Mouse (Mus musculus) spleen, postnatal 14 days (tissue): ENCODE measurements around the gene Mmp14.

Experiments used
- DNase-seq, 2 experiments: peaks; one replicate each; pipeline ENCODE4 v3.0.0; 2021 to 2022; ENCODE audit warnings: low spot score in 2 of 2

The Mmp14 gene

GRCm38 (mm10) chr14:54413877-54414700 lies 17.3 kb upstream of the Mmp14 start:
- no peak for DNase-seq

- no peak for DNase-seq
Measured at GRCm38 (mm10) chr14:54415241-54416020, 16.0 kb upstream of the Mmp14 start.

- DNase-seq = no peak
Measured at GRCm38 (mm10) chr14:54416229-54416775, 15.1 kb upstream of the Mmp14 start.

GRCm38 (mm10) chr14:54416830-54417229 lies 14.6 kb upstream of the Mmp14 start:
- no peak for DNase-seq

- peak in 1 of 2 experiments; percentile 26 for DNase-seq
Measured at GRCm38 (mm10) chr14:54417623-54418081, 13.8 kb upstream of the Mmp14 start, which contains the start of gene Slc7a7. Gene Slc7a7, minus strand, starts transcription at chr14:54417780.

GRCm38 (mm10) chr14:54421014-54421413 lies 10.4 kb upstream of the Mmp14 start:
- DNase-seq = no peak

- no peak for DNase-seq
Measured at GRCm38 (mm10) chr14:54423406-54423805, 8.0 kb upstream of the Mmp14 start.

GRCm38 (mm10) chr14:54424634-54425033 lies 6.8 kb upstream of the Mmp14 start:
- no peak for DNase-seq

GRCm38 (mm10) chr14:54425540-54425939 lies 5.9 kb upstream of the Mmp14 start:
- no peak for DNase-seq

- no peak for DNase-seq
Measured at GRCm38 (mm10) chr14:54426003-54426688, 5.3 kb upstream of the Mmp14 start.

GRCm38 (mm10) chr14:54426689-54427398 lies 4.6 kb upstream of the Mmp14 start, which contains the start of gene Mrpl52:
Gene Mrpl52, plus strand, starts transcription at chr14:54426909.
- DNase-seq = peak; percentile 74 to 79

GRCm38 (mm10) chr14:54427696-54428095 lies 3.7 kb upstream of the Mmp14 start:
- no peak for DNase-seq

- no peak for DNase-seq
Measured at GRCm38 (mm10) chr14:54428421-54428820, 3.0 kb upstream of the Mmp14 start.

- DNase-seq = no peak
Measured at GRCm38 (mm10) chr14:54429332-54430093, 1.9 kb upstream of the Mmp14 start.

GRCm38 (mm10) chr14:54430406-54431145 lies 836 bp upstream of the Mmp14 start:
- DNase-seq = no peak

- peak in 1 of 2 experiments; percentile 50 for DNase-seq
Measured at GRCm38 (mm10) chr14:54432078-54432836, 845 bp downstream of the Mmp14 start.

- DNase-seq = no peak
Measured at GRCm38 (mm10) chr14:54432837-54433830, 1.7 kb downstream of the Mmp14 start.
